Mouse (Mus musculus) heart, adult 2 months (tissue): Measurements from ENCODE around the gene Gpx5.

Source experiments
- CTCF ChIP-seq: fragments of 200-600 bp; IDR thresholded peaks from 2 replicates; pipeline ENCODE4 v1.8.1; 2022; ENCODE audit warnings: antibody characterized with exemption, mild to moderate bottlenecking, moderate library complexity
- POLR2A ChIP-seq: fragments of 200-500 bp; IDR thresholded peaks from 2 replicates; pipeline ENCODE4 v1.6.1; 2011; ENCODE audit warnings: mild to moderate bottlenecking, low read depth, low read length, control low read depth; ENCODE audit not compliant: insufficient read depth

DNA sequence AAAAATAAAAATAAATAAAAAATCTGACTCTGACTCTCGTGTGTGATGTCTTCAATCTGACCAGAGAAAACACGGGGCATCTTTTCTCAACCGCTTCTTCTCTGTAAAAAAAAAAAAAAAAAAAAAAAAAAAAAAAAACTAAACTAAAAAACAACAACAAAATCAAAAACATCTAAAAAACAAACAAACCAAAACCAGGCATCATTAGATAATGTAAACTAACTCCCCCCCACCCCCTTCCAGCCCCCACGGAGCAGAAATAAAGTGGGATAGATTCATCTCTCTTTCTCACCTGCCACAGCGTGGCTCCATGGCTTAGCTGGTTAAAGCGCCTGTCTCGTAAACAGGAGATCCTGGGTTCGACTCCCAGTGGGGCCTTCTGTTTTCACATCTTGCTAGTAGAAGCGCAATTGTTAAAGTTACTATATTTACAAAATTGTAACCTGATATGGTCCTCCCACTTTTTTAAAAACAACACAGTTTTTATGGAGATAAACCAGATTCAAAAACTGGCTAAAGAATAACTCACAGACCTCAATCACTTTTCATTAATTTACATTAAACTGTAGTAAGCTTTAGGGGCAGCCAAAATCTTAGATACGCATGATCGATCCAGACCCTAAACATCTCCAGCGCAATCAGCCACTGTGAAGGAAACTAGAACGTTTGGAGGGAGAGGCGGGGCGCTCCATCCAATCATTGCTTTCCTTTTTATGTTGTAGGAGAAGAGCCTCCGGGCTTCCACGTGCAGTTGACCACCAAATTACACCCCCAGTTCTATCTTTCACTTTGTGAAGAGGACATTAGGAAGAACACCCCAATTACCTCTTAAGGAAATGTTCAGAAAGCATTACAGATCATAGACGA lies 30.2 kb upstream of the Gpx5 start:
- TF ChIP-seq CTCF (no peak), POLR2A (no peak)
